Mouse (Mus musculus): ENCODE data around the gene Osbpl11. TPM values are rescaled to one million over a fixed set of nuclear protein-coding genes. Genes with fewer than 3 reads are reported as not detected.
"Not testable (repeated sequence)": the region's sequence is repeated elsewhere in the genome, so short reads cannot be mapped to it uniquely, and the experiment has no call there.

The Osbpl11 gene
- polyA plus RNA-seq, 1 experiment from 2014 or later: 15.1 TPM

- DNase-seq (ENCODE audit: low spot score): no peak
- H3K4me3 ChIP-seq (ENCODE audit: low read depth, low read length): no peak overlapping the region
- no peak overlapping the region for H3K4me2 ChIP-seq
- no peaks in the 10 kb centered on the region for H3K9me3 ChIP-seq (ENCODE audit: control insufficient read depth, low read length)
- no peaks in the 10 kb centered on the region for H3K36me3 ChIP-seq (ENCODE audit: control insufficient read depth, insufficient read depth, low read length)
- 44% methylated on average over 4 of the region's 4 CpGs for WGBS
- H3K9ac ChIP-seq (ENCODE audit: low read depth, low read length): no peak overlapping the region
- no peak overlapping the region for H3K27ac ChIP-seq (ENCODE audit: low read depth, low read length)
- H3K4me1 ChIP-seq (replicated peaks; ENCODE audit: control insufficient read depth, insufficient read depth, low read length): no peaks in the 10 kb centered on the region
- H3K27me3 ChIP-seq (replicated peaks; ENCODE audit: control insufficient read depth, insufficient read depth, low read length): no peaks in the 10 kb centered on the region
- ATAC-seq (replicated peaks; ENCODE audit: low FRiP score): no peak
These were observed 29.9 kb upstream of the Osbpl11 start for GRCm38 (mm10) chr16:33154992-33155391.

GRCm38 (mm10) chr16:33158006-33158405 is 26.9 kb upstream of the Osbpl11 start:
- no peak overlapping the region for H3K4me3 ChIP-seq (ENCODE audit: low read depth, low read length)
- H3K27me3 ChIP-seq (replicated peaks; ENCODE audit: control insufficient read depth, insufficient read depth, low read length): no peaks in the 10 kb centered on the region
- 92% methylated on average over 11 of the region's 11 CpGs for WGBS
- DNase-seq (ENCODE audit: low spot score) (no peak), ATAC-seq (replicated peaks; ENCODE audit: low FRiP score) (no peak)
- no peak overlapping the region for H3K27ac ChIP-seq (ENCODE audit: low read depth, low read length)
- no peak overlapping the region for H3K4me2 ChIP-seq
- H3K9me3 ChIP-seq (ENCODE audit: control insufficient read depth, low read length): no peaks in the 10 kb centered on the region
- no peaks in the 10 kb centered on the region for H3K4me1 ChIP-seq (replicated peaks; ENCODE audit: control insufficient read depth, insufficient read depth, low read length)
- no peak overlapping the region for H3K9ac ChIP-seq (ENCODE audit: low read depth, low read length)
- no peaks in the 10 kb centered on the region for H3K36me3 ChIP-seq (ENCODE audit: control insufficient read depth, insufficient read depth, low read length)

GRCm38 (mm10) chr16:33158590-33159071 is 26.2 kb upstream of the Osbpl11 start:
- Histone ChIP-seq H3K4me1 (replicated peaks; ENCODE audit: control insufficient read depth, insufficient read depth, low read length) (no peaks in the 10 kb centered on the region), H3K27ac (ENCODE audit: low read depth, low read length) (no peak overlapping the region), H3K4me3 (ENCODE audit: low read depth, low read length) (no peak overlapping the region), H3K4me2 (no peak overlapping the region), H3K9ac (ENCODE audit: low read depth, low read length) (no peak overlapping the region), H3K27me3 (replicated peaks; ENCODE audit: control insufficient read depth, insufficient read depth, low read length) (no peaks in the 10 kb centered on the region), H3K36me3 (ENCODE audit: control insufficient read depth, insufficient read depth, low read length) (no peaks in the 10 kb centered on the region), H3K9me3 (ENCODE audit: control insufficient read depth, low read length) (no peaks in the 10 kb centered on the region)
- no peak for ATAC-seq (replicated peaks; ENCODE audit: low FRiP score)
- DNase-seq (ENCODE audit: low spot score): no peak
- 64% methylated on average over 14 of the region's 14 CpGs for WGBS

- Histone ChIP-seq H3K9ac (ENCODE audit: low read depth, low read length) (no peak overlapping the region), H3K9me3 (ENCODE audit: control insufficient read depth, low read length) (no peaks in the 10 kb centered on the region), H3K4me3 (ENCODE audit: low read depth, low read length) (no peak overlapping the region), H3K4me1 (replicated peaks; ENCODE audit: control insufficient read depth, insufficient read depth, low read length) (no peaks in the 10 kb centered on the region), H3K27me3 (replicated peaks; ENCODE audit: control insufficient read depth, insufficient read depth, low read length) (no peaks in the 10 kb centered on the region), H3K4me2 (no peak overlapping the region), H3K27ac (ENCODE audit: low read depth, low read length) (no peak overlapping the region), H3K36me3 (ENCODE audit: control insufficient read depth, insufficient read depth, low read length) (no peaks in the 10 kb centered on the region)
- ATAC-seq (replicated peaks; ENCODE audit: low FRiP score) (no peak), DNase-seq (ENCODE audit: low spot score) (no peak)
- WGBS: 90% methylated on average over 2 of the region's 2 CpGs
These were observed 25.5 kb upstream of the Osbpl11 start for GRCm38 (mm10) chr16:33159363-33159762.

GRCm38 (mm10) chr16:33163330-33164090 is 21.4 kb upstream of the Osbpl11 start:
- Histone ChIP-seq H3K36me3 (ENCODE audit: control insufficient read depth, insufficient read depth, low read length) (no peaks in the 10 kb centered on the region), H3K9ac (ENCODE audit: low read depth, low read length) (no peak overlapping the region), H3K27ac (ENCODE audit: low read depth, low read length) (no peak overlapping the region), H3K4me1 (replicated peaks; ENCODE audit: control insufficient read depth, insufficient read depth, low read length) (no peaks in the 10 kb centered on the region), H3K27me3 (replicated peaks; ENCODE audit: control insufficient read depth, insufficient read depth, low read length) (no peaks in the 10 kb centered on the region), H3K4me2 (no peak overlapping the region), H3K9me3 (ENCODE audit: control insufficient read depth, low read length) (no peaks in the 10 kb centered on the region), H3K4me3 (ENCODE audit: low read depth, low read length) (no peak overlapping the region)
- 69% methylated on average over 13 of the region's 13 CpGs for WGBS
- no peak for ATAC-seq (replicated peaks; ENCODE audit: low FRiP score)
- DNase-seq (ENCODE audit: low spot score): no peak

- not testable (repeated sequence) for H3K27ac ChIP-seq (ENCODE audit: low read depth, low read length); ATAC-seq (replicated peaks; ENCODE audit: low FRiP score); H3K4me2 ChIP-seq; H3K36me3 ChIP-seq (ENCODE audit: control insufficient read depth, insufficient read depth, low read length); H3K27me3 ChIP-seq (replicated peaks; ENCODE audit: control insufficient read depth, insufficient read depth, low read length); DNase-seq (ENCODE audit: low spot score); H3K4me3 ChIP-seq (ENCODE audit: low read depth, low read length); H3K4me1 ChIP-seq (replicated peaks; ENCODE audit: control insufficient read depth, insufficient read depth, low read length); H3K9me3 ChIP-seq (ENCODE audit: control insufficient read depth, low read length); H3K9ac ChIP-seq (ENCODE audit: low read depth, low read length)
- 53% methylated on average over 6 of the region's 6 CpGs for WGBS
These were observed 18.6 kb upstream of the Osbpl11 start for GRCm38 (mm10) chr16:33166284-33166683.

- 34% methylated on average over 5 of the region's 5 CpGs for WGBS
- no peak overlapping the region for H3K27ac ChIP-seq (ENCODE audit: low read depth, low read length)
- DNase-seq (ENCODE audit: low spot score) (no peak), ATAC-seq (replicated peaks; ENCODE audit: low FRiP score) (no peak)
- H3K9ac ChIP-seq (ENCODE audit: low read depth, low read length): no peak overlapping the region
- H3K36me3 ChIP-seq (ENCODE audit: control insufficient read depth, insufficient read depth, low read length): no peaks in the 10 kb centered on the region
- H3K27me3 ChIP-seq (replicated peaks; ENCODE audit: control insufficient read depth, insufficient read depth, low read length): no peaks in the 10 kb centered on the region
- H3K4me1 ChIP-seq (replicated peaks; ENCODE audit: control insufficient read depth, insufficient read depth, low read length): no peaks in the 10 kb centered on the region
- no peaks in the 10 kb centered on the region for H3K9me3 ChIP-seq (ENCODE audit: control insufficient read depth, low read length)
- H3K4me2 ChIP-seq: no peak overlapping the region
- no peak overlapping the region for H3K4me3 ChIP-seq (ENCODE audit: low read depth, low read length)
These were observed 17.3 kb upstream of the Osbpl11 start for GRCm38 (mm10) chr16:33167537-33167936.

- Histone ChIP-seq H3K27ac (ENCODE audit: low read depth, low read length) (no peak overlapping the region), H3K36me3 (ENCODE audit: control insufficient read depth, insufficient read depth, low read length) (no peaks in the 10 kb centered on the region), H3K9me3 (ENCODE audit: control insufficient read depth, low read length) (no peaks in the 10 kb centered on the region), H3K4me2 (no peak overlapping the region), H3K27me3 (replicated peaks; ENCODE audit: control insufficient read depth, insufficient read depth, low read length) (no peaks in the 10 kb centered on the region), H3K9ac (ENCODE audit: low read depth, low read length) (no peak overlapping the region), H3K4me3 (ENCODE audit: low read depth, low read length) (no peak overlapping the region), H3K4me1 (replicated peaks; ENCODE audit: control insufficient read depth, insufficient read depth, low read length) (no peaks in the 10 kb centered on the region)
- DNase-seq (ENCODE audit: low spot score) (no peak), ATAC-seq (replicated peaks; ENCODE audit: low FRiP score) (no peak)
- 70% methylated on average over 8 of the region's 8 CpGs for WGBS
These were observed 15.3 kb upstream of the Osbpl11 start for GRCm38 (mm10) chr16:33169471-33170034.

Measured in liver, embryonic 11.5 days (tissue).